ENCODE assay signal across 8 mouse cellular contexts in the genomic region with DNA sequence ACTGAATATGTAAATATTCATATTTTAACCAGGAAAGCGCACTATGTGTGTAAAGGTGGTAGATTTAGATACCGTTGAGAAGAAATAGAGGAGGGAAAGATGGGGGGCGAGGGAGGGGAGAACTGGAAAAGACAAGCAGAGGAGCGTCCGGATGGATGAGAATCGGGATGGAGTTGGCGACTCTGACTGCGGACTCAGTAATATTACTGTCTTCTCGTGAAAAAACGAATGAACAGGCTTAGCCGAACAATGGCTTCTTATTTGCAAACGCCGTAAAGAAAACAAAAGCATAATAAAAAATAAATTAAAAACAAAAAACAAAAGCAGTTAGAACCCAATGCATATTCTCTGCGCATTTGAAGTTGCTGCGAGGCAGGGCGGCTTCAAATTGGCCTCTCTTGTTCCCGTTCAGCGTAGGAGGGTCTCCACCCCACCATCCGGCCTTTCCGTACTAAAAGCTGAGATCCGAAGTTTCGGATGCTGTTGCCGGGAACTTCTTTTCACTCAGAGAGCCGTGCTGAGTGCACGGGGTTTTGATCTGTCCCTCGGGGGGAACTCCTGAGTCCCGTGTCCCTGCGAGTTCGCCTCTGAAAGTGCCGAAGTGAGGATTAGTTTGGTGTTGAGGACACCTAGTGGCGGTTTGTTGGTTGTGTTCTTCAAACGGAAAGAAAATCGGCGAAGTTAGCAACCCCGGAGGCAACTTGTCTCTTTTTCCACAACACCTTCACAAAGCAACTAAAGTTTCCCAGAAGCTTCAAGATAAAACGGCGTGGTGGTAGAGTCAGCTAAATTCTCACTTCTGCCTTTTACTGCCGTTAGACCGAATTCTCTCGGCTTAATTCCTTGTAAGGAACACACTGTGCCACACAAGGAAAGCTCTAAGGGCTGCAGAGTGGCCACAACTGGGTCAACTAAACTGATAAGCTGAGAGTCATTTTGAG.
DNase-seq lines count a peak whose midpoint lies in the region; ATAC-seq and TF ChIP-seq lines count a peak whose summit lies in the region.

No protein-coding gene starts in this region.

- peak overlapping the region; percentile 64 for H3K9ac ChIP-seq in intestine, embryonic 16.5 days (ENCODE audit: low read depth, low read length)
- H3K9ac ChIP-seq in limb, embryonic 11.5 days (ENCODE audit: low read length), result no peak overlapping the region
- peak overlapping the region; percentile 44; the same call in 1 of the 2 replicates for H3K9ac ChIP-seq in midbrain, embryonic 12.5 days (replicated peaks)

- peak; percentile 82; the same call in 1 of the 2 replicates for TF ChIP-seq CTCF in small intestine, adult 2 months (IDR thresholded peaks at IDR 0.05; ENCODE audit: extremely low read depth, insufficient read length, insufficient replicate concordance, low read depth, low read length)

- 2% methylated on average over 40 of the region's 40 CpGs for WGBS in intestine, embryonic 16.5 days
- 2% methylated on average over 40 of the region's 40 CpGs for WGBS in limb, embryonic 11.5 days
- WGBS in midbrain, embryonic 12.5 days, result 1% methylated on average over 40 of the region's 40 CpGs
- 2% methylated on average over 40 of the region's 40 CpGs for WGBS in small intestine, adult 2 months

- H3K27ac ChIP-seq in intestine, embryonic 16.5 days (ENCODE audit: low read length), result no peak overlapping the region
- H3K27ac ChIP-seq in limb, embryonic 11.5 days (replicated peaks; ENCODE audit: low read depth, low read length), result no peak overlapping the region
- H3K27ac ChIP-seq in midbrain, embryonic 12.5 days (replicated peaks), result no peak overlapping the region
- H3K27ac ChIP-seq in small intestine, adult 2 months (ENCODE audit: insufficient read depth, low read depth, low read length), result no peak overlapping the region

- peak; percentile 54 to 61 for DNase-seq in left cerebral cortex, adult 18-20 months (ENCODE audit: low spot score in 2 of 2)
- DNase-seq in left cerebral cortex, adult 11 months (ENCODE audit: low spot score), result no peak
- peak; percentile 85 for DNase-seq in embryo, embryonic 9.5 days (ENCODE audit: extremely low spot score)
- peak; percentile 85 for DNase-seq in limb, embryonic 11.5 days (ENCODE audit: low spot score)

- H3K4me2 ChIP-seq in intestine, embryonic 16.5 days (ENCODE audit: low read depth, low read length), result peak overlapping the region; percentile 80
- peak overlapping the region; percentile 40 for H3K4me2 ChIP-seq in limb, embryonic 11.5 days (ENCODE audit: low read depth, severe bottlenecking)
- peak overlapping the region; percentile 65 for H3K4me2 ChIP-seq in midbrain, embryonic 12.5 days (replicated peaks)

- no peak for TF ChIP-seq POLR2A in small intestine, adult 2 months (IDR thresholded peaks at IDR 0.05; ENCODE audit: low read depth, low read length)

- peak overlapping the region; percentile 54 for H3K4me3 ChIP-seq in intestine, embryonic 16.5 days (ENCODE audit: low read length)
- H3K4me3 ChIP-seq in limb, embryonic 11.5 days (ENCODE audit: low read depth, low read length), result peak overlapping the region; percentile 25
- peak overlapping the region; percentile 47 for H3K4me3 ChIP-seq in midbrain, embryonic 12.5 days
- peak overlapping the region; percentile 66 for H3K4me3 ChIP-seq in small intestine, adult 2 months (ENCODE audit: low read depth, low read length)

- no peaks in the 10 kb centered on the region for H3K9me3 ChIP-seq in intestine, embryonic 16.5 days (ENCODE audit: control insufficient read depth, low read length)
- H3K9me3 ChIP-seq in limb, embryonic 11.5 days (ENCODE audit: control insufficient read depth, low read length), result no peaks in the 10 kb centered on the region
- H3K9me3 ChIP-seq in midbrain, embryonic 12.5 days, result no peaks in the 10 kb centered on the region

- peaks cover 19% of the 10 kb centered on the region for H3K27me3 ChIP-seq in intestine, embryonic 16.5 days (replicated peaks; ENCODE audit: control insufficient read depth, insufficient read depth, low read length)
- peaks cover 14% of the 10 kb centered on the region for H3K27me3 ChIP-seq in limb, embryonic 11.5 days (ENCODE audit: control insufficient read depth, insufficient read depth, low read length)
- peaks cover 31% of the 10 kb centered on the region for H3K27me3 ChIP-seq in midbrain, embryonic 12.5 days
- H3K27me3 ChIP-seq in small intestine, adult 2 months (ENCODE audit: control insufficient read depth, insufficient read depth, low read length), result peaks cover 12% of the 10 kb centered on the region

- no peaks in the 10 kb centered on the region for H3K36me3 ChIP-seq in intestine, embryonic 16.5 days (ENCODE audit: control insufficient read depth, insufficient read depth, low read length)
- H3K36me3 ChIP-seq in limb, embryonic 11.5 days (ENCODE audit: control insufficient read depth, insufficient read depth, low read length), result no peaks in the 10 kb centered on the region
- H3K36me3 ChIP-seq in midbrain, embryonic 12.5 days, result no peaks in the 10 kb centered on the region
- no peaks in the 10 kb centered on the region for H3K36me3 ChIP-seq in small intestine, adult 2 months (ENCODE audit: control insufficient read depth, insufficient read depth, low read length)

- H3K4me1 ChIP-seq in intestine, embryonic 16.5 days (ENCODE audit: control insufficient read depth, insufficient read depth, low read length), result no peaks in the 10 kb centered on the region
- H3K4me1 ChIP-seq in limb, embryonic 11.5 days (ENCODE audit: control insufficient read depth, insufficient read depth, low read length), result no peaks in the 10 kb centered on the region
- H3K4me1 ChIP-seq in midbrain, embryonic 12.5 days, result no peaks in the 10 kb centered on the region
- peaks cover 3% of the 10 kb centered on the region; the same call in 1 of the 2 replicates for H3K4me1 ChIP-seq in small intestine, adult 2 months (ENCODE audit: control insufficient read depth, insufficient read depth, insufficient read length, low read length)

- peak; percentile 95 for ATAC-seq in granulocyte monocyte progenitor cell, adult 5-6 weeks (replicated peaks; ENCODE audit: poor library complexity, severe bottlenecking)
- peak; percentile 76 for ATAC-seq in intestine, embryonic 16.5 days
- ATAC-seq in limb, embryonic 11.5 days (ENCODE audit: insufficient number of reproducible peaks, low FRiP score, low TSS enrichment, low read depth), result peak; percentile 69; the same call in 1 of the 2 replicates
- ATAC-seq in midbrain, embryonic 12.5 days (ENCODE audit: low FRiP score, low read depth), result peak; percentile 81
